Mouse (Mus musculus) adrenal gland, postnatal 4 days (tissue): ENCODE results near the gene Nudc. TPM values are rescaled to one million over a fixed set of nuclear protein-coding genes. Genes with fewer than 3 reads are reported as not detected.
A peak's percentile ranks its signal among the peaks of the same experiment; 100 is the strongest.

Source experiments
- DNase-seq, 2 experiments: peaks; one replicate each; pipeline ENCODE4 v3.0.0; 2021 to 2022; ENCODE audit warnings: low spot score in 2 of 2, mixed read lengths in 2 of 2
- long read RNA-seq, 2 experiments: library from polyadenylated mRNA; stranded (forward); transcript quantifications; one replicate each; pipeline ENCODE4 v2.0.0; 2021
- total RNA-seq, 2 experiments: library from RNA; stranded (reverse); gene quantifications; 2 replicates each; pipeline ENCODE4 v1.2.3; 2021

The Nudc gene
- total RNA-seq, result 100 to 1,000 TPM; 129 to 136 TPM
- long read RNA-seq, experiment 1, transcript Nudc-201 (8 exons, 1,316 nt), result major isoform, 253 of 312 reads
- long read RNA-seq, experiment 1, partial matches to known transcripts, result 55 of 312 reads
- long read RNA-seq, experiment 1, other reads (novel, unspliced or antisense), result 4 of 312 reads
- long read RNA-seq, experiment 2, transcript Nudc-201 (8 exons, 1,316 nt), result major isoform, 340 of 390 reads
- long read RNA-seq, experiment 2, partial matches to known transcripts, result 39 of 390 reads
- long read RNA-seq, experiment 2, other reads (novel, unspliced or antisense), result 11 of 390 reads

DNA sequence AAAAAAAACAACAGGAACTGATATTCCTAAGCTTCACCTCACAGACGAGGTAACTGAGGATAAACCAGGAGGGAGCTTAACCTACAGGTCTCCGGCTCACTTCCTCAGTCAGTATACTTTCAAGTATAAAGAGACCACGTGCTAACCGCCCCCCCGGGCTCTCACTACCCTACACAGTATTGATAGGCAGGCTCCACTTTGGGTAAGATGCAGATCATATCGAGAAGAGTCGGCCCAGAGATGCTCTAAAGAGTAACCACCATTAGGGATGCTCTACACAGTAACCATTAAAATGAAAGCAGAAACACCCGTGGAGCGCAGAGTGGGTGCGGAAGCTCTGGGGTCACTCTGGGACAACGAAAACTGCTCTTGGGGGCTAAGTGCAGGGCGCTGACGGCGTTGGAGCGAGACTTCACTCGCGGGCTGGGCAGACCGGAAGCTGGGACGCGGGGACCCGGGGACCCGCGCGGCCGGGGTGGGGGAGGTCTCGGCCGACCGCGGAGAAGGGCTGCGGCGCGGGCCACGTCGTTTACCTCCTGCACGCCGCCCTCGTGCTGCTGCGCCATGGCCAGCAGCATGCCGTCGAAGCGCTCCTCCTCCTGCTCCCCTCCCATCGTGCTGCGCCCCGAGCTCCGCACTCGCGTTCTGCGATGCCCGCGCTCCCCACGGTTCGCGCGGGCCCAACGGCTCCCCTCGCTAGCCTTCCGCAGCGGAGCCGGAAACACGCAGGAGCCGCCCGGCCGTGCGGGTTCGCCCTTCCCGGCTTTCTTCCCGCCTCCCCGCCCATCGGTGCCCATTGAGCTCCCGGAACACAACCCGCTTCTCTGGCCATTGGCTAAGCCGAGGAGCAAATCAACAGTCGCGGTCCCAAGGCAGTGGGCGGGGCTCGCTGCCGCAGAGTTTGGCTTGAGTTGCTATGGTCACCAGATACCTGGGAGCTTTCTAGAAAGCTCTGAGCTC, at the start of gene Nudc:
Nudc (minus strand) TSS at position 725 of the 960 bp plus-strand sequence.
- peak; percentile 82 to 88 for DNase-seq

DNA sequence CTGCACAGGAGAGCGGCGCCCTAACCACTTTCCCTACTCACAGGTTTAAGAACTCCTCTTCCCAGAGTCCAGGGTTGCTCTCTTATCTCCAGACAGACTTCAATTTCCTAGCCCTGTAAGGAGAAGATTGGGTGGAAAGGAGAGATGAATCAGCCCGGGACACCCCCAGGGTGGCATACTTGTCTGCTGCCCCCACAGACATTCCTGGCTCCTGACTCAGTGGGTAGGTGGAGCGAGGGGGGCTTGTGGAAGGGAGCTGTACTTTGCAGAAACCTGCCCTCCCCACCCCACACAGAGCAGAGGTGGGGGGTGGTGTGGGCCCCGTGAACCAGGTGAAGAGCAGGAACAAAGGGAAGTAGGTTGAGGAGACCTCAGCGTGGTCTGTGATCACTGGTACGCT, 49.7 kb upstream of the Nudc start:
- no peak for DNase-seq

DNA sequence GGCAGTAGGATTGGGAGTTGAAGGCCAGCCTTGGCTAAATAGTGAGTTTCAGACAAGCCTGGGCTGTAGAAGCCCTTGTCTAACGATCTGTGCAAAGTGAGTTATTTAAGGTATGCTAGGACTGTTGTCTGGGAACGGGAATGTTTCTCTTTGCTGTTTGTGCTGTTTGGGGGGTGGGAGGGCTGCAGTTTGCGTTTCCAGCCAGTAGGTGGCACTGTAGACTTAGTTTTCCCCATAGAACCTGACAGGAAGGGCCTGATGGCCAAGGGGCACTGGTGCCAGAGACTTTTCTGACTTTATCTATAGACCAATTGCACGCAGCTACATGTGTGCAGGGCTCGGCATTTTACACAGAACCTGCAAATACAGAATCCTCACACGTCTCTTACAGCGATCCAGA, 46.8 kb upstream of the Nudc start:
- DNase-seq, result peak; percentile 46 to 57

DNA sequence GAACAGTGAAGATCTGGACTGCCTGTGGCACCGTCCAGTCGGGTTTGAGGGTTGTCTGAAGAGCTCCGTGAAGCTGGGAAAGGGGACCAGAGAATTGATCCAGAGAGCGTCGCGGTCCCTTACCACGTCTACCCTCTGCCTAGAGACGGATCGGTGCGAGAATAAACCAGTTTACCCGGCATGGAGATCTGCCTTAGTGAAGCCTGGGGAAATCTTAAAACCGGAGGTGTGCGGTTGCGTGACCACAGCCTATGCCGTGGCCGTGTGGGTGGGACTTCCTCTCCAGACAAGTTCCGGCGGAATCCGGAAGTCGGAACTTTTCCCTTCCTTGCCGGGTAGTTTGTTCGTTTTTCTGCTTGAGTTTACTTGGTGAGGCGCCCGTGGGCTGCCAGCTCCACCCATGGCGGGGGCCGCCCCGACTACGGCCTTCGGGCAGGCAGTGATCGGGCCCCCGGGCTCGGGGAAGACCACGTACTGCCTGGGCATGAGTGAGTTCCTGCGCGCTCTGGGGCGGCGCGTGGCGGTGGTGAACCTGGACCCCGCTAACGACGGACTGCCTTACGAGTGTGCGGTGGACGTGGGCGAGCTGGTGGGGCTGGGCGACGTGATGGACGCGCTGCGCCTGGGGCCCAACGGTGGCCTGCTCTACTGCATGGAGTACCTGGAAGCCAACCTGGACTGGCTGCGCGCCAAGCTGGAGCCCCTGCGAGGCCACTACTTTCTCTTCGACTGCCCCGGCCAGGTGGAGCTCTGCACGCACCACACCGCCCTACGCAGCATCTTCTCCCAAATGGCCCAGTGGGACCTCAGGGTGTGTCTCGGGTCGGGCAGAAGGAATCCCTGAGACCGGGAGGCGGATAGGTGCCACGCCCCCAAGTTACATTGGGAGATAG, 38.5 kb upstream of the Nudc start, which contains the start of gene Gpn2:
Gpn2 (plus strand) TSS at position 304 of the 893 bp plus-strand sequence.
- peak; percentile 41 to 69 for DNase-seq

DNA sequence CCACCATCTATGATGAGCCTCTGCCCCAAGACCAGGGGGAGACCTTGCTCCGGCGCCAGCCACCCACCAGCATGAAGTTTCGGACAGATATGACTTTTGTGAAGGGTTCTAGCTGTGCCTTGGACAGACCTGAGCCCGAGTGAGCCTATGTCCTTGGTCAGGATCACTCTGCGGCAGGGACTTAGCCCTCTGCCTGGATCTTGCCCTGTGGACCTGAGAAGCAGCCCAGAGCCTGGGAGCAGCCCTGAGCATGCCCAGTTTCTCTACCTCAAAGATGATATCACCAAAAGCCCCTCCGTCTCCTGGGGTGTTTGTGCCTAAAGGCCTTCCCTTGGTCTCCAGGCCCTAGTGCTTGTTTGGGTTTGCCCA, 37.9 kb upstream of the Nudc start:
- DNase-seq, result no peak

DNA sequence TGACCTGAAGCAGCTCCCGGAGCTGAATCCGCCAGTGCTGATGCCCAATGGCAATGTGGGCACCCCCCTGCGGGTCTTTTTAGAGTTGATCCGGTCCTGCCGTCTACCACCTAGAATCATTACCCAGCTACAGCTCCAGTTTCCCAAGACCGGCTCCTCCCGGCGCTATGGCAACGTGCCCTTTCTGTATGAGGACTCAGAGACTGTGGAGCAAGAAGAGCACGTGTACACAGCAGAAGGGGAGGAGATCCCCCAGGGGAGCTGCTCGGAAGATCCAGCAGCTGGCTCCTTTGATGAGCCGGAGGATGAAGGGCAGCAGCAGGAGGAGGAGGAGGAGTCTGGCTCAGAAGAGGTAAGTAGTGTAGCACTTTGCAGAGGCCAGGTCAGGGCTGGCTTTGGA, 32.2 kb upstream of the Nudc start:
- no peak for DNase-seq

DNA sequence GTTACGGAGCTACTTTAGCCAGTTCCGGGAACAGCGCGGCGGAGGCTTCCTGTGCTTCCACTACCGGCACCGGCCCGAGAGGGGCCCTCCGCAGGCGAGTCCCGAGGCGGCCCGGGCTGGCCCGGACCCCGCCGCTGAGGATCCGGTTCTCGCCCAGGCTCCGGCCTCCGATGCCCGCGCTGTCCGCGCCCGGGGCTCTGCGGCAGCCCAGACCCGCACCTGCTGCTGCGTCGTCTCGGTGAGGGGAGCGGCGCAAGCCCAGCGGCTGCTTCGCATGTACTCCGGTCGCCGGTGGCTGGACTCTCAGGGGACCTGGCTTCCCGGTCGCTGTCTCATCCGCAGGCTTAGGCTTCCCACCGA, 29.0 kb upstream of the Nudc start:
- DNase-seq, result no peak

DNA sequence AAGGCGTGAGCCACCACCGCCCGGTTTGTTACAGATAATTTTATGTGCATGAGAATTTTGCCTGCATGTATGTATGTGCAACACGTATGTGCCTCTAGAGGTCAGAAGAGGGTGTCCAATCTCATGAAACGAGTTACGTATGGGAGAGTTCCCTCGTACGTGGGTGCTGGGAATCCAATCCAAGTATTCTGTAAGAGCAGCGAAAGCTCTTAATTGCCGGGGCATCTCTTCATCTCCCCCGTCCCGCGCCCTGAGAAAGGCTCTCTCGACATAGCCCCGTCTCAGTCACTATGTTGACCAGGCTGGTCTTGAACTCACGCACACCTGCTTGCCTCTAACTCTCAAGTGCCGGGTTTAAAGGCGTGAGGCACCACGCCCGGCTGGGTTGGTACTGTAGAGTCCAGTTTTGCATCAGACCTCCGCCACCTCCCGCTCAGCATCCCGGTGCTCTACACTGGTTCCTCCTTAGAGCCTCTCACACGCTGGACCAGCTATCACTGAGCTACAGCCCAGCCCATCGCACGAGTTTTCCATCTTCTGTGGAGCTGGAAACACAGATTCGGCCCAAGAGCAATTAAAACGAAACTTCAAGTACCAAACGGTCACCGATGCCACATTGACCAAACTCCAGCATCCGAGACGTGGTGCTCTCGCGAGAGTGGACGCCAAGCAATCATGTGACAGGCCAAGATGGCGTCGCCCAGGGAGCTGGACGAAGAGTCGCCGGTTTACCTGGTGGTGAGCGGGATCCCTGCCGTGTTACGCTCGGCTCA, 28.5 kb upstream of the Nudc start, which contains the start of gene Gpatch3:
Gpatch3 (plus strand) TSS at position 676 of the 773 bp plus-strand sequence.
- DNase-seq, result peak; percentile 75 to 82

DNA sequence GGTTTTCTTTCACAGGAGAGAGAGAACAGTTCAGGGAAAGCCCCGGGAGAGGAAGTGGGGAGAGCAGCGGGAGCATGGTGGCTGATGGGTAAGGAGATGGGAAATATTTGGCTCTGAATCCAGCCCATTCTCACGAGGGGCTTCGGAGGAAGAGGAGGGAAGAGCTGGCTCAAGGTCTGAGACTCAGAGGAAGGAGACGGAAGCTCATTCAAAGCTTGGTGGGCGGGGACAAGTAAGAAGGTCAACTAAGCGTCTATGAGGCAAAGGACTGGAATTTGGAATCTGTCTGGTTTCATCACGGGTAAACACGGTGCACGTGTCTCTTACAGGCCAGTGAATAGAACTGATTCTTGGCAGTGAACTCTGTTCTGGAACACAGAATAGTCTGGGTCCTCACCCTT, 24.3 kb upstream of the Nudc start:
- no peak for DNase-seq

DNA sequence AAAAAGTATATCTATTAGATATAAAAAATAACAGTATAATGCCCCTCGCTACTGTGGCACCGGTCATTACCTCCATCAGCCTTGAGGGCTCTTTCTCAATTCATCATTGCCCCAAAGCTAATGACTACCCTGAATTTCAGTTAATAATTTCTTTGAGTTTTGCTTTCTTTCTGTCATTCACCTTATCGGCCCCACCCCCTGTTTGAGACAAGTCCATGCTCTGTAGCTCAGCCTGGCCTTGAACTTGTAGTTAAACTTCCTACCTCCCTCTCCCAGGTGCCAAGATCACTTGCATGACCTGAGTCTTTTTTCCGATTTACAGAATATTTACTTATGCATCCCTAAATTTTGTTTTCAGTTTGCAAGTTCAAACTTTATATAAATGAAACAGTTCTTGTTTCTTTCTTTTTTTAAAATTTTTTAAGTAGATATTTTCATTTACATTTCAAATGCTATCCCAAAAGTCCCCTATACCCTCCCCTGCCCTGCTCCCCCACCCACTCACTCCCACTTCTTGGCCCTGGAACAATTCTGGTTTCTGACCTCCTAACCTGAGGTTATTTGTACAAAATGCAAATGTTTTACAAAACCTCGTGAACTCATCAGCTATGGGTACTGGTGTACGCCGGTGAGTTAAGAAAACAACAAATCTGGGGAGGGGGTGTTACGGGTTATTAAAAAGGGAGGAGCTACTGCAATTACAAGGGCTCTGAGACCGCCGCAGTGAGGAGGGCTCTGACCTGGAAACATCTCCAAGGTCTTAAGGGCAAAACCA, 23.7 kb upstream of the Nudc start:
- DNase-seq, result no peak

DNA sequence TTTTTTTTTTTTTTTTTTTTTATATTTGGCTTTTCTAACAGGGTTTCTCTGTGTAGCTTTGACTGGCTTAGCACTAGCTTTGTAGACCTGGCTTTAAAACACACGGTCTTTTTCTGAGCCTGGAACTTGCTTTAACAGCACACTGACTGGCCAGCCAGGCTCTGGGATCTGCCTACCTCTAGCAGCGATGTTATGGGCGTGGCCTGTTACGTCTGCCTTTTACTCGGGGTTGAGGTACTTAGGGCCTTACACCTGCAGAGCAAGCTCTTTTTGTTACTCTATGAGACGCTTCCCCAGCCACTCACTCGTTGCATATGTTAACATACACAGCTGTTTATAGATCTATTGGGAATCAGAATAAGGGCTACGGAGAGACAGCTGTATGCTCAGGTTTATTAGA, 21.5 kb upstream of the Nudc start:
- no peak for DNase-seq

DNA sequence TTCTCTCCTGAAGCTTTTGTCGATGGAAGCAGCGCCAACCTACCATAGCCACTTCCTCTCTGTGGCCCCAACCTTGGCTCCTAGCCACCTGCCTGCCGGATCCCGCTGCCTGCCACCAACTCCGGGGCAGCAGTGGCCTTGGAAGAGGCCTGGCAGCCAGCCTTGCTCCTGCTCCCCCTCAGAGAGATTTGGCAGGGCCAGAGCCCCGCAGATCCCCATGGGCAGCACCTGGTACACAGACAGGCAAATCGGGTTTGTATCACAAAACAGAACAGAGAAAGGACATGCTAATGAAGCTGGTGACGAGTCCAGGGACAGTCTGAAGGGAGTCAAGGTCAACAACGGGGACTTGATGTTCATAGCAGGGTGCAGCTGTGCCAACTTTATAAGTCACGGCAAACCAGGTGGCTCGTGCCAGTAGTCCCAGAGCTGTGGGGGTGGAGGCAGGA, 17.4 kb upstream of the Nudc start:
- peak; percentile 40 to 61 for DNase-seq

DNA sequence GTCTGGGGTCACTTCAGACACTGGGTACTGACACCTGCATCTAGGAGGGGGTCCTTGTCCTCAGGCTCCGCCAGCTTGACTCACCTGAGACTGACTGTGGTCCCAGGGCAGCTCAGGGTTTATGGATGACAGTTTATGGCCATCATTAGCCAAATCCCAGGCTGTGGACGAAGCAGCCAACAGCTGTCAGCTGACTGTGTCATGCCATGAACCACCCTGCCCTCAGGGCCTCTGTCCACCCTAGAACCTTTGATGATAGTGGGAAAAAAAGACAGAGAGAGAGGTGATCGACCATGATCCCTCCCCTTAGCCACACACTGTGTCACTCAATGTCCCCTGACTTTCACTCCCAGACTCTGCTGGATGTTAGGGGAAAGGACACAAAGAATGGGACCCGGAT, 15.8 kb upstream of the Nudc start:
- DNase-seq, result no peak

DNA sequence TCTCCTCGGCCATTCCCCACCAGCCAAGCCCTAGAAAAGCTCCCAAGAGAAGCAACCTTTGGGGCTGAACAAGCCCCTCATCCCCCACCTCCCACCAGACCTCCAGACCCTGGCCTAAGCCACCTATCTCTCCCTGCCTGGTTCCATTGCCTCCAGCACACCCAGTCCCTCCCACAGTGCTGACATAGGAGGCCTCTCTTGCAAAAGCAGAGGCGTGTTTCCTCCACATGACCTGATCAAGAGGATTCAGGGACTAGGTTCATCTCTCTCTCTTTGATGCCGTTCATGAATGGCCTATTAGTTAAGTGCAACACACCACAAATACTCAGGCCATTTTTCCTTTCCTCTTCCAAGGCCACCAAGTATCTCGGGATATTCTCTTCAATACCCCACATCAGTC, 14.1 kb upstream of the Nudc start:
- DNase-seq, result no peak

DNA sequence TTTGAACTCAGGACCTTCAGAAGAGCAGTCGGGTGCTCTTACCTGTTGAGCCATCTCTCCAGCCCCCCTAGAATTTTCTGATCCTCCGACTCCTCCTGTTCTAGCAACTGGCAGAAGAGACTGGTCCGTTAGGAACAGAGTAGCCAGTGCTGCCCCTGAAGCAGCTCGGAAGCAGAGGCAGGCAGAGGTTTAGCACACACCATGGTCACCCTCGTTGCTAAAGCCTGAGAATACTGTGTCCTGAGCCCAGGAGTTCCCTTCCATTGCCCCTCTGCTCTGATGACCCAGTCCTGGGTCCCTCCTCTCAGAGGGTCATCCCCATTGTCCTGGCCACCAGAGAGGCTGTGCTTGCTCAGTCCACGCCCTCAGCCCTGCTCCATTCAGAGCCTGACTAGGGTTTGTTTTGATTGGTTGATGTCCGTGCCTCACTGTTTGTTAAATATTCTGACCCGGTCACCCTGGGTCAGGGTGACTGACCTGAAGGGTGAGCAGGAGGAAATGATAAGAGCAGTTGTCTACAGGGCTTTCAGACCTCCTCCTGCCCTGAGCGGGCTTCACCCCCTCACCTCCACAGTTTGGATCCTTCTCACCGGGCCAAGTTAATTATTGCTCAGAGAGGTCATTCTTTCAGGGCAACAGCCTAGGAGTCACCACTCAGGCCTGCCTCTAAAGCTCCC, 11.4 kb upstream of the Nudc start:
- no peak for DNase-seq

DNA sequence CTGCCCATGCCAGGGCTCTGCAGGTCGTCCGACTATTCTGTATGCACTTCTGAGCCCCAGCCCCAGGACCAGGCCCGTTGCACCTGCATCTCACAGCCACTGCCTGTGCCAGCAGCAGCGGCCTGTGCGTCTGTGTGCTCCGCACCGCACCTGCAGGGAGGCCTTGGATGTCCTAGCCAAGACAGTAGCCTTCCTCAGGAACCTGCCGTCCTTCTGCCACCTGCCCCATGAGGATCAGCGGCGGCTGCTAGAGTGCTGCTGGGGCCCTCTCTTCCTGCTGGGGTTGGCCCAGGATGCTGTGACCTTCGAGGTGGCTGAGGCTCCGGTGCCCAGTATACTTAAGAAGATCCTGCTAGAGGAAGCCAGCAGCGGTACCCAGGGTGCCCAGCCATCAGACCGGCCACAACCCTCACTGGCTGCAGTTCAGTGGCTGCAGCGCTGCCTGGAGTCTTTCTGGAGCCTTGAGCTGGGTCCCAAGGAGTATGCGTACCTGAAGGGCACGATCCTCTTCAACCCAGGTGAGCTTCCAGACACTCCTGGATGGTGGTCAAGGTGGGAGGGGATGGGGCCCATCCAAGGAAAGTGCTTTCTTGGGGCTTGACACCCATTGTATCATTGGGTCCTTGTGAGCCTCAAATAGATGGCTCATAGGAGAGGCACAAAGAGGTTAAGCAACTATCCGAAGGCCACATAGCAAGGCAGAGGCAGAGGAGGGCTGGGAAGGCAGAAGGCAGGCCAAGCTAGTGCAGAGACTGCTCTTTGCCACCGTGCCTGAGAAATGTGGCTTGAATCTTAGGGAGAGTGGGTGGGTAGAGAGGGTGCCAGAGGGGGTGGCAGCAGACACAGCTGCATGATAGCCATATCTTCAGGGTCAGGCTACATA, 7.9 kb upstream of the Nudc start:
- DNase-seq, result no peak

DNA sequence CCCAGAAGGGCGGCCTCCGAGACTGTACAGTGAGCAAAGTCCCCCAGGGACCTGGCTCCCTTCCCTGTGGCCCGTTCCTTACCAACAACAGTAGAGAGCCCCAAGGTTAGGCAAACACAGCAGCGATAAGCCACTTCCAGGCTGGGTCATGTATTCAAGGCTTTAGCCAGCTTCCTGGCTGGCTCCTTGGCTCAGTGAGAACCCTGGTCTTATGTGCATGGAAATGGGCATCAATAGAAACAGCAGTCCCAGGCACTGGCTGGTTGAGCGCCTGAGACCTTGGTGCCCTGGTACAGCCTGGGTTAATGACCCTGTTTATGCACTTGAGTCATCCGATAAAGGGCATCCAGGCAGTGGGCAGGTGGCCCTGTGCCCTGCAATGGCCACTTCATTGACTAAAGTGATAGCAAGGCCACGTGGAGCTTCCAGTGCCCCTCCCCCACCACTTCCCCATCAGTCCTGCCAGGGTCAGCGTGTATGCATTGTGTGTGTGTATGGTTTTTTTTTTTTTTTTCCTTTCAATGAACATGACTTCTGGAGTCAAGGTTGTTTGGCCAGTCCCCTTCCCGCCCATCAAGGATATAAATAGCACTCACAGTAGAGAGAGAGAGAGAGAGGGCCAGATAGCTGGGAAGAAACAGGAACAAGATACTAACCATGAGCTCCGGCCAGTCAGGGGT, 7.1 kb upstream of the Nudc start, which contains the start of gene Nr0b2:
Nr0b2 (plus strand) TSS at position 609 of the 680 bp plus-strand sequence.
- DNase-seq, result peak; percentile 38 to 50
